In the genomic region with DNA sequence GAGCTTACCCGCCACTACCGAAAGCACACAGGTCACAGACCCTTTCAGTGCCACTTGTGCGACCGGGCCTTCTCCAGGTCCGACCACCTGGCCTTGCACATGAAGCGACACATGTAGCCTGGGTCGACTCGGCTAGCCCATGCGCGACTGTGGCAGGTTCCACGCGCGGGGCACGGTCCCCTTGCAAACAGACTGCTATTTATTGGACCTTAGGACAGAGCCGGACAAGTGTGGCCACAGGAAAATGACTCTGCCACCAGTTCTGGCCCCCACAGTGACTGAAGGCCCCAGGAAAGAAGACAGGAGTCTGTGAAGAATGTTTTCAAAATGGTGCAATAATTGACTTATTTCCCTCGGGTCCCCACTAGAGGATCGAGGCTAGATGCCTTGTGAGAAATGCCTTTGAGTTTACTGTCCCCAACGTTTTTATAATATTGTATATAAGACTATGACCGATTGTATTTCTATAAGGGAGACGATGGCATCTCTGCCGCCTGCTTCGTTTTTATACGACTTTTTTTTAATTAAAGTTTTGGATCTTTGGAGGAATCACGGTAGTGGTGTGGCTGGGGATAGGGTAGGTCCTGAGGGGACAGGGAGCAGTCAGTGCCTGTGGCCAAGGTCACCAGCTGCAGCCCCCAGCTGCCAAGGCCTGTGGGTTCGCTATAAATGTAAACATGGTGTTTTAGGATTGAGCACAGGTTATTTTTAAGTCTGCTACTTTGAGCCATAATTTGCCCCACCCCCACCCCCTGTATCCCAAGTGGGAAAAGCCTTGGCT, we compare ENCODE assay signal across 8 mouse cellular contexts. TPM values are rescaled to one million over a fixed set of nuclear protein-coding genes. Genes with fewer than 3 reads are reported as not detected.
DNase-seq lines count a peak whose midpoint lies in the region; ATAC-seq and TF ChIP-seq lines count a peak whose summit lies in the region.

No protein-coding gene starts in this region.

- TF ChIP-seq POLR2A in limb, embryonic 14.5 days (IDR thresholded peaks at IDR 0.05; ENCODE audit: borderline replicate concordance, extremely low read depth, insufficient read depth, insufficient read length): no peak
- TF ChIP-seq POLR2A in small intestine, adult 2 months (IDR thresholded peaks at IDR 0.05; ENCODE audit: low read depth, low read length): no peak

- peak overlapping the region; percentile 95 for H3K4me2 ChIP-seq in heart, embryonic 13.5 days
- peak overlapping the region; percentile 68 for H3K4me2 ChIP-seq in limb, embryonic 14.5 days (replicated peaks; ENCODE audit: low read depth, low read length, severe bottlenecking)

- peak overlapping the region; percentile 95 for H3K4me3 ChIP-seq in megakaryocyte, embryonic 14.5 days (replicated peaks)
- H3K4me3 ChIP-seq in heart, embryonic 13.5 days: peak overlapping the region; percentile 80
- H3K4me3 ChIP-seq in limb, embryonic 14.5 days (replicated peaks; ENCODE audit: low read length): peak overlapping the region; percentile 48
- peak overlapping the region; percentile 72 for H3K4me3 ChIP-seq in small intestine, adult 2 months (ENCODE audit: low read depth, low read length)

- H3K36me3 ChIP-seq in megakaryocyte, embryonic 14.5 days (replicated peaks; ENCODE audit: low read length): peaks cover 8% of the 10 kb centered on the region
- H3K36me3 ChIP-seq in heart, embryonic 13.5 days: peaks cover 18% of the 10 kb centered on the region
- peaks cover 13% of the 10 kb centered on the region for H3K36me3 ChIP-seq in limb, embryonic 14.5 days (ENCODE audit: control insufficient read depth, insufficient read depth, low read length)
- H3K36me3 ChIP-seq in small intestine, adult 2 months (ENCODE audit: control insufficient read depth, insufficient read depth, low read length): no peaks in the 10 kb centered on the region

- peaks cover 72% of the 10 kb centered on the region for H3K4me1 ChIP-seq in megakaryocyte, embryonic 14.5 days
- H3K4me1 ChIP-seq in heart, embryonic 13.5 days: peaks cover 59% of the 10 kb centered on the region
- peaks cover 9% of the 10 kb centered on the region; the same call in 1 of the 2 replicates for H3K4me1 ChIP-seq in limb, embryonic 14.5 days (ENCODE audit: control insufficient read depth, insufficient read depth, low read length)
- H3K4me1 ChIP-seq in small intestine, adult 2 months (ENCODE audit: control insufficient read depth, insufficient read depth, insufficient read length, low read length): peaks cover 8% of the 10 kb centered on the region

- 56% methylated on average over 25 of the region's 25 CpGs for WGBS in heart, embryonic 13.5 days
- 53% methylated on average over 25 of the region's 25 CpGs for WGBS in limb, embryonic 14.5 days
- 66% methylated on average over 25 of the region's 25 CpGs for WGBS in small intestine, adult 2 months

- no peak for DNase-seq in limb, embryonic 14.5 days (ENCODE audit: low spot score)
- DNase-seq in left cerebral cortex, postnatal 25 days (ENCODE audit: low spot score in 2 of 2): no peak
- no peak for DNase-seq in urinary bladder, postnatal 14 days (ENCODE audit: low spot score)
- no peak for DNase-seq in right cerebral cortex, postnatal 4 days

- no peak for TF ChIP-seq CTCF in small intestine, adult 2 months (IDR thresholded peaks at IDR 0.05; ENCODE audit: extremely low read depth, insufficient read length, insufficient replicate concordance, low read depth, low read length)

- peaks cover 9% of the 10 kb centered on the region; the same call in 1 of the 2 replicates for H3K9me3 ChIP-seq in megakaryocyte, embryonic 14.5 days
- H3K9me3 ChIP-seq in heart, embryonic 13.5 days: no peaks in the 10 kb centered on the region
- no peaks in the 10 kb centered on the region; the same call in 1 of the 2 replicates for H3K9me3 ChIP-seq in limb, embryonic 14.5 days (ENCODE audit: control insufficient read depth, low read length)

- H3K27me3 ChIP-seq in megakaryocyte, embryonic 14.5 days (replicated peaks): peaks cover 65% of the 10 kb centered on the region
- peaks cover 10% of the 10 kb centered on the region for H3K27me3 ChIP-seq in heart, embryonic 13.5 days (replicated peaks)
- H3K27me3 ChIP-seq in limb, embryonic 14.5 days (ENCODE audit: control insufficient read depth, insufficient read depth, low read length): peaks cover 28% of the 10 kb centered on the region
- H3K27me3 ChIP-seq in small intestine, adult 2 months (ENCODE audit: control insufficient read depth, insufficient read depth, low read length): peaks cover 12% of the 10 kb centered on the region

- H3K9ac ChIP-seq in heart, embryonic 13.5 days: peak overlapping the region; percentile 91
- H3K9ac ChIP-seq in limb, embryonic 14.5 days (ENCODE audit: low read depth, low read length, severe bottlenecking): peak overlapping the region; percentile 66

- ATAC-seq in megakaryocyte, adult 5-6 weeks (ENCODE audit: poor library complexity, severe bottlenecking): no peak
- ATAC-seq in heart, embryonic 13.5 days (ENCODE audit: extremely low read depth, insufficient number of reproducible peaks, low FRiP score, low TSS enrichment): no peak
- no peak for ATAC-seq in limb, embryonic 14.5 days (ENCODE audit: low FRiP score, low read depth)

- intact Hi-C loops in left cerebral cortex, postnatal 25 days (cut with DNase I): no loop called here

- H3K27ac ChIP-seq in heart, embryonic 13.5 days (replicated peaks): peak overlapping the region; percentile 81
- H3K27ac ChIP-seq in limb, embryonic 14.5 days (replicated peaks; ENCODE audit: low read depth, low read length): no peak overlapping the region
- H3K27ac ChIP-seq in small intestine, adult 2 months (ENCODE audit: insufficient read depth, low read depth, low read length): no peak overlapping the region

RNA-seq across cellular contexts. Expression of gene Klf2, which starts 2.2 kb away (rescaled TPM):
- polyA plus RNA-seq in megakaryocyte, embryonic 14.5 days (2012; ENCODE audit: insufficient read depth, low replicate concordance): 21.5 and 29.5 TPM in 2 replicates
- total RNA-seq in megakaryocyte, adult 5-6 weeks (2015): 70.6 and 72.1 TPM in 2 replicates
- 18.9 and 25.5 TPM in 2 replicates for total RNA-seq in megakaryocyte, adult 5-6 weeks (2017)
- 14.2 and 15.1 TPM in 2 replicates for polyA plus RNA-seq in heart, embryonic 13.5 days (2015; fragmentation: Nextera tagmentation; extraction: Ambion mirVana)
- 36.7 and 50.7 TPM in 2 replicates for polyA plus RNA-seq in limb, embryonic 14.5 days (2012; rRNA removed)
- 20.1 and 21.6 TPM in 2 replicates for polyA plus RNA-seq in limb, embryonic 14.5 days (2014; fragmentation: Nextera tagmentation; extraction: Ambion mirVana)
- polyA plus RNA-seq in small intestine, adult 2 months (2012; rRNA removed): 21.4 and 24.7 TPM in 2 replicates
- 10 to 100 TPM; 13.6 to 18.2 TPM for total RNA-seq in left cerebral cortex, postnatal 25 days (2021)

RNA-seq across cellular contexts. Expression of gene Gm10282, which starts 15.9 kb away (rescaled TPM):
- polyA plus RNA-seq in megakaryocyte, embryonic 14.5 days (2012; ENCODE audit: insufficient read depth, low replicate concordance): 27.5 and 64.2 TPM in 2 replicates
- total RNA-seq in megakaryocyte, adult 5-6 weeks (2015): 40.0 and 43.6 TPM in 2 replicates
- total RNA-seq in megakaryocyte, adult 5-6 weeks (2017): 40.6 and 43.1 TPM in 2 replicates
- 15.9 and 19.4 TPM in 2 replicates for polyA plus RNA-seq in heart, embryonic 13.5 days (2015; fragmentation: Nextera tagmentation; extraction: Ambion mirVana)
- 9.8 and 30.0 TPM in 2 replicates for polyA plus RNA-seq in limb, embryonic 14.5 days (2012; rRNA removed)
- 26.2 and 28.3 TPM in 2 replicates for polyA plus RNA-seq in limb, embryonic 14.5 days (2014; fragmentation: Nextera tagmentation; extraction: Ambion mirVana)
- polyA plus RNA-seq in small intestine, adult 2 months (2012; rRNA removed): 0.41 TPM in 1 of 2 replicates, not detected in the other
- 1 to 10 TPM; 6.1 to 7.0 TPM for total RNA-seq in left cerebral cortex, postnatal 25 days (2021)
